Mouse (Mus musculus) heart, embryonic 16.5 days (tissue): ENCODE results near the gene Lmx1a. TPM values are rescaled to one million over a fixed set of nuclear protein-coding genes. Genes with fewer than 3 reads are reported as not detected.

Experiments
- ATAC-seq: fragments of 200-750 bp; cut with Nextera tagmentation; replicated peaks from 2 replicates; pipeline ENCODE4 v1.8.0; 2017; ENCODE audit warnings: moderate number of reproducible peaks; ENCODE audit not compliant: insufficient read depth, low FRiP score; ENCODE audit errors: extremely low read depth
- H3K27ac ChIP-seq: fragments of 300-500 bp; sonication (generic); 2 replicates; pipeline ENCODE4 v1.5.1; 2014; ENCODE audit warnings: mild to moderate bottlenecking, low read length, control low read depth, moderate library complexity
- H3K27me3 ChIP-seq: fragments of 300-500 bp; sonication (generic); 2 replicates; pipeline ENCODE4 v1.6.1; 2014; ENCODE audit warnings: low read length, mixed read lengths; ENCODE audit not compliant: control insufficient read depth, insufficient read depth
- H3K36me3 ChIP-seq: fragments of 300-500 bp; sonication (generic); 2 replicates; pipeline ENCODE4 v1.6.1; 2014; ENCODE audit not compliant: control insufficient read depth, insufficient read depth
- H3K4me1 ChIP-seq: fragments of 300-500 bp; sonication (generic); 2 replicates; pipeline ENCODE4 v1.6.1; 2014; ENCODE audit warnings: low read length, mixed read lengths; ENCODE audit not compliant: control insufficient read depth, insufficient read depth
- H3K4me2 ChIP-seq: fragments of 300-500 bp; sonication (generic); 2 replicates; pipeline ENCODE4 v1.6.1; 2014; ENCODE audit warnings: low read depth, mild to moderate bottlenecking, control low read depth, low read length
- H3K4me3 ChIP-seq: fragments of 300-500 bp; sonication (generic); 2 replicates; pipeline ENCODE4 v1.5.1; 2014; ENCODE audit warnings: mild to moderate bottlenecking, control low read depth, low read length
- H3K9ac ChIP-seq: fragments of 300-500 bp; sonication (generic); 2 replicates; pipeline ENCODE4 v1.6.1; 2014; ENCODE audit warnings: low read length, control low read depth
- H3K9me3 ChIP-seq: fragments of 300-500 bp; sonication (generic); replicated peaks from 2 replicates; pipeline ENCODE4 v1.6.1; 2016; ENCODE audit warnings: low read length; ENCODE audit not compliant: control insufficient read depth
- WGBS: fragments of 180-500 bp; shearing (Covaris S2); extraction: QIAGEN DNeasy Blood & Tissue Kit; methylation state at CpG from one replicate; pipeline ENCODE4 v1.1.7; 2014; 5-methylcytosine and 5-hydroxymethylcytosine counted together
- polyA plus RNA-seq: library from polyadenylated mRNA; unstranded; fragments of >200 nt; fragmentation: Nextera tagmentation; extraction: Ambion mirVana; gene quantifications from 2 replicates; pipeline ENCODE4 v1.2.1, GENCODE M21; 2015

Gene Lmx1a
- polyA plus RNA-seq, 1 experiment from 2014 or later = not detected

GRCm38 (mm10) chr1:167691911-167692682 lies 3.1 kb downstream of the Lmx1a start:
- peak overlapping the region; percentile 35 for H3K4me3 ChIP-seq
- peaks cover 89% of the 10 kb centered on the region for H3K27me3 ChIP-seq
- no peaks in the 10 kb centered on the region for H3K36me3 ChIP-seq
- H3K4me1 ChIP-seq = peaks cover 12% of the 10 kb centered on the region
- no peak overlapping the region for H3K9ac ChIP-seq
- H3K9me3 ChIP-seq = no peaks in the 10 kb centered on the region
- no peak overlapping the region for H3K27ac ChIP-seq
- ATAC-seq = no peak
- 1% methylated on average over 44 of the region's 44 CpGs for WGBS
- H3K4me2 ChIP-seq = peak overlapping the region; percentile 46

- H3K9me3 ChIP-seq = no peaks in the 10 kb centered on the region
- H3K4me3 ChIP-seq = no peak overlapping the region
- H3K4me2 ChIP-seq = no peak overlapping the region
- peaks cover 12% of the 10 kb centered on the region for H3K4me1 ChIP-seq
- H3K36me3 ChIP-seq = no peaks in the 10 kb centered on the region
- H3K9ac ChIP-seq = no peak overlapping the region
- H3K27me3 ChIP-seq = peaks cover 84% of the 10 kb centered on the region
- H3K27ac ChIP-seq = no peak overlapping the region
- 3% methylated on average over 7 of the region's 7 CpGs for WGBS
- ATAC-seq = no peak
Measured at GRCm38 (mm10) chr1:167692683-167693045, 3.6 kb downstream of the Lmx1a start.

- Histone ChIP-seq H3K36me3 (no peaks in the 10 kb centered on the region), H3K27ac (no peak overlapping the region), H3K9me3 (no peaks in the 10 kb centered on the region), H3K27me3 (peaks cover 82% of the 10 kb centered on the region), H3K4me1 (peaks cover 8% of the 10 kb centered on the region), H3K4me3 (no peak overlapping the region), H3K9ac (no peak overlapping the region), H3K4me2 (no peak overlapping the region)
- WGBS = 5% methylated on average over 9 of the region's 9 CpGs
- no peak for ATAC-seq
Measured at GRCm38 (mm10) chr1:167693499-167694240, 4.6 kb downstream of the Lmx1a start.

DNA sequence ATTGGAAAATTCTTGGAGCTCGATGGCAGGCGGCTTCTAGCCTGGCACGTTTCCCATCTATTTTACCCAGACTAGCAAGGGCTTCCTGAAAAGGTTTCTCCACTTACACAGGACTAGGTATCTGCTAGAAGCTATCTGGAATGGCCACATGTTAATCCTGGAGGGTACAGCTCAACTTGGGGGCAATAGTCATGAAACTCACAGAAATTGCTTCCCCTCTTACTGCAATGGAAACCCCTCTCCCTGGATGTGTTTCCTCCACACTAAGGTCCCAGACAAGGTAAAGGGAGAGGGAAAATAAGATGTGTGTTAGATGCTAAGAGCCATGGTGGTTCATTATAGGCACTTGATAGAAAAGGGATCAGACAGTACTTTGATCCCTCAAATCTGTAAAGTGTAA lies 5.7 kb downstream of the Lmx1a start:
- WGBS = 26% methylated on average over 3 of the region's 3 CpGs
- H3K4me2 ChIP-seq = no peak overlapping the region
- no peak overlapping the region for H3K9ac ChIP-seq
- H3K27ac ChIP-seq = no peak overlapping the region
- no peak overlapping the region for H3K4me3 ChIP-seq
- H3K4me1 ChIP-seq = peaks cover 5% of the 10 kb centered on the region; the same call in 1 of the 2 replicates
- no peak for ATAC-seq
- H3K36me3 ChIP-seq = no peaks in the 10 kb centered on the region
- peaks cover 78% of the 10 kb centered on the region for H3K27me3 ChIP-seq
- H3K9me3 ChIP-seq = no peaks in the 10 kb centered on the region

DNA sequence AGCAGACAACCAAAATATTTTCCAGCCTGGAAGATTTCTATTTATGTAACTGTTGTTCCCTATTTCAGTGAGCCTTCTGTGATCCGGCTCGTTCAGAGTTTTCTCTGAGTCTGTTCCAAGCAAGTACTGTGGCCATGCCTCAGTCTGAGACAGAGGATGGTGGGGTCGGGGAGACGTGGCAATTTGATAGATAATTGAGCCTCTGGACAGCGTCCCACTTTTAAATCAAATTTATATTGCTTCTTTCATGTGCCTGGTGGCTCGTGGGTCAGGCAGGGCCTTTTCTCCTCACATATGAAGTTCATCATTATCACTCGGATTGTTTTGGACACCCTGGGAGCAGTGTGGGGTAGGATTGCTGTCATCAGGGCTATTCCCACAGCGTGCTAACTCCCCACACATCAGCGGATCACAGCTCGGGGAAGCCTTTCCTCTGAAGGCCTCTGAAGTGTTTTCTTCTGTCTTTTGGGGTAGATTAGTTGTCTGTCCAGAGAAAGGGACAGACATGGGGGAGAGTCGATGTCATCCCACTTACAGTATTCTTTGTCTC lies 6.9 kb downstream of the Lmx1a start:
- no peaks in the 10 kb centered on the region for H3K9me3 ChIP-seq
- no peak overlapping the region for H3K4me3 ChIP-seq
- no peaks in the 10 kb centered on the region for H3K36me3 ChIP-seq
- H3K4me1 ChIP-seq = peaks cover 5% of the 10 kb centered on the region; the same call in 1 of the 2 replicates
- H3K27ac ChIP-seq = no peak overlapping the region
- no peak for ATAC-seq
- 31% methylated on average over 11 of the region's 11 CpGs for WGBS
- no peak overlapping the region for H3K9ac ChIP-seq
- peaks cover 74% of the 10 kb centered on the region for H3K27me3 ChIP-seq
- no peak overlapping the region for H3K4me2 ChIP-seq

DNA sequence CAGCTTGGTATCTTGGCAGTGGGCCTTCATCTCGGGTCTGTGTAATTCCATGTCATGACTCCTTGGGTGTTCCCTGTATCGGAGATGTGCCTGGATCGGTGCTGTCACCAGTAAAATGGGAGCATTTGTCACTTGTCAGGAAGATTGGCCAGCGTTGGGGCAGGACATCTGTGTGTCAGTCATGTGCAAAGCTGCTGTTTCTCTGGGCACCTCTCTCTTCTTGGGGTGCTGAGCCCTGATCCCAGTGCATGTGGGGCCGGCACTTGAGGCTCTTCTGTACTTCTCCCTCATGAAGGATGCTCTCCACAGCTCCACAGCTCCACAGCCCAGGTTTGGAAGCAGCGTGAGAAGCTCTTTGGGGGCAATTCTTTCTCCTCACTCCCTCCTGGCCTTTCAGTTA lies 10.7 kb downstream of the Lmx1a start:
- no peak overlapping the region for H3K27ac ChIP-seq
- no peaks in the 10 kb centered on the region for H3K4me1 ChIP-seq
- ATAC-seq = no peak
- no peak overlapping the region for H3K4me3 ChIP-seq
- H3K27me3 ChIP-seq = peaks cover 47% of the 10 kb centered on the region
- 0 out of 2 replicates have a peak, but pooled peaks cover 2% of the 10 kb centered on the region for H3K9me3 ChIP-seq
- H3K9ac ChIP-seq = no peak overlapping the region
- WGBS = 48% methylated on average over 6 of the region's 6 CpGs
- H3K4me2 ChIP-seq = no peak overlapping the region
- H3K36me3 ChIP-seq = no peaks in the 10 kb centered on the region

DNA sequence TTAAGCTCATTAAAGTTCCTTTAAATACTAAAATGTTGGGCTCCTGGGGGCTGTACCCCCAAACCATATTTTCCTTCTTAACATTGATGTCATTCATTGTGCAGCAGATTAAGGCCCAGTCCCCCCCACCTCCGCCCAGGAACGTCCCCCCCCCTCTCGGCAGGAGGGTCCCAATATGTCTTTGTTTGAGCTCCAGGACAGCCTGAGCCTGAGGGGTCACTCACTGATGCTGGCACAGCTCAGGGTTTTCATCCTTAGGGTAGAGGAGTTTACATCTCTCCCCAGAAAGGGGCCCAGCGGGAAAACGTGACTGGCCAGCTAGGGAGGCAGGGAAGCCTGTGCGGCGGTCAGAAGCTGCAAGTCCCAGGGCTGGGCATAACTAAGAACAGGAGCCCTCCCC lies 11.2 kb downstream of the Lmx1a start:
- H3K4me1 ChIP-seq = no peaks in the 10 kb centered on the region
- no peak overlapping the region for H3K4me3 ChIP-seq
- peaks cover 42% of the 10 kb centered on the region for H3K27me3 ChIP-seq
- H3K4me2 ChIP-seq = no peak overlapping the region
- no peak for ATAC-seq
- 23% methylated on average over 7 of the region's 7 CpGs for WGBS
- 0 out of 2 replicates have a peak, but pooled peaks cover 2% of the 10 kb centered on the region for H3K9me3 ChIP-seq
- H3K36me3 ChIP-seq = no peaks in the 10 kb centered on the region
- no peak overlapping the region for H3K27ac ChIP-seq
- H3K9ac ChIP-seq = no peak overlapping the region

DNA sequence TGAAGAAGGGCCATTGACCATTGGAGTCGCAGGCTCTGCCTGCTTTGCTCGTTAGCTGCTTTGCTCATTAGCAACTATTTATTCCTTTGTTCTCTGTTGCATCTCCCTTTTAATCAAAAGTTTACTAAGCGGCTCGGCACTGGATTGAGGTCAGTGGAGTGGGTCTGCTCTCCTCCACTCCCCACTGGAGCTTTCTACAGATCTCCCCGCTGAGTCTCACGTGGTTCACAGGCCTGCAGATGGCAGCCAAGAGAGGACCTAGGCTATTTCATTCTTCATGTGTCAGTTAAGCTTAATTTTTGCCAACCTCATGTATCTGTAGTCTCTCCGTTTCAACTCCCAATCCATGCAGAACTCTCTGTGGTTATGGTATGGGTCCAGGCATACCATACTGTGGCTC lies 16.5 kb downstream of the Lmx1a start:
- Histone ChIP-seq H3K36me3 (no peaks in the 10 kb centered on the region), H3K9me3 (0 out of 2 replicates have a peak, but pooled peaks cover 2% of the 10 kb centered on the region), H3K9ac (no peak overlapping the region), H3K4me1 (no peaks in the 10 kb centered on the region), H3K27me3 (peaks cover 8% of the 10 kb centered on the region), H3K27ac (no peak overlapping the region), H3K4me3 (no peak overlapping the region), H3K4me2 (no peak overlapping the region)
- no peak for ATAC-seq
- WGBS = 80% methylated on average over 7 of the region's 7 CpGs

DNA sequence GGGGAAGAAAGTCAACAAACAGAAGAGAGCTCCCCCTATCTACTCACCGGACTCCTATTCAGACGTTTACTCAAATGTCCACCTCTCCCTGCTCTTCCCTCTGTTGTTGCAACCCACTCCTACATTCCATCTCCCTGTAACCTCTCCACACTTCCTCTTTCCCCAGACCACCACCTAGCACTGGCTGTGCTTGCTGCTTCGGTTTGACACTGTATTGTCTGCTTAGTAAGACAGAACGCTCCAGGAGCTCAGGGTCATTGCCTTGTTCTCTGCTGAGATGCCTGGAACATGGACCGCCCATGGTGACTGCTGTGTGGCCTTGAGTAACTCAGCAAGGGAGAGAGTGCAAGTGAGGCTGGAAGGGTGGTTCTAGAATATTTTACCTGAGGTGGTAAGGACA lies 19.7 kb downstream of the Lmx1a start:
- no peak for ATAC-seq
- Histone ChIP-seq H3K27ac (no peak overlapping the region), H3K4me3 (no peak overlapping the region)

More for the DNA sequence above, 19.7 kb downstream of the Lmx1a start:
- no peaks in the 10 kb centered on the region for H3K9me3 ChIP-seq
- H3K27me3 ChIP-seq = peaks cover 8% of the 10 kb centered on the region
- no peaks in the 10 kb centered on the region for H3K4me1 ChIP-seq
- no peak overlapping the region for H3K4me2 ChIP-seq
- H3K36me3 ChIP-seq = no peaks in the 10 kb centered on the region
- 53% methylated on average over 5 of the region's 5 CpGs for WGBS
- no peak overlapping the region for H3K9ac ChIP-seq
